Mouse (Mus musculus): Measurements from ENCODE around the gene Dnaja4.
A peak's percentile ranks its signal among the peaks of the same experiment; 100 is the strongest.
"Not testable (repeated sequence)": the region's sequence is repeated elsewhere in the genome, so short reads cannot be mapped to it uniquely, and the experiment has no call there.

DNA sequence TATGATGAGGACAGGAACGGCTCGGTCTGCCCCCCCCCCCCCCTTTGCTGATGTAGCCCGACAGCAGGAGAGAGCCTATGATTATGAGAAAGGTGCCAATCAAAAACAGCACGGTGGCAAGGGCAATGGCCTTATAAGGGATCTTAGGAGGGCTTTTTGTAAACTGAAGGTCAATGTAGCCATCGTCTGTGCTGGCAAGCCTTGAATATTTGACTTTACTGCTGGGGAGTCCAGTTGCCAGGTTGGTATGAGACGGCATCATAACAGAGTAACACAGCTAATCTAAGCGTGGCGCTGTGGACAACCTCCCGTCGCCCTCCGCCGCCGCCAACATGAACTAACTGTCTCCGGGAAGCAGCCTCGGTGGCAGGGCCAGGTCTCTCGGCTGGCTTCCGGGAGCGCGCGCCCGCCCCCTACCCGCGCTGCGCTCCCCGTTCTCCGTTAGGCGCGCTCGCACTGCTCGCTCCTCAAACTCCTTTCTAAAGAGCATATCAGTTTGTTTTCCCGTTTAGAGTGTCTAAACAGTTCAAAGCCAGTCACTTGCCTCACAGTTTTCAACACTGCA, 7.3 kb upstream of the Dnaja4 start:
- TF ChIP-seq EP300, POLR2A (IDR thresholded peaks at IDR 0.05; ENCODE audit: insufficient read depth, low read depth, low read length): not testable (repeated sequence)
- TF ChIP-seq CTCF (IDR thresholded peaks at IDR 0.05), result 0 out of 2 replicates have a peak, but pooled peaks have one; percentile 8
